In genomic region chr4:147498772-147499613, GRCm38 (mm10) we compare ENCODE assay signal across 7 mouse cellular contexts. TPM values are rescaled to one million over a fixed set of nuclear protein-coding genes. Genes with fewer than 3 reads are reported as not detected.
"Had no signal": no experiment of that assay in that cellular context is flagged by ENCODE, and none has a peak within 500 bp of the region (broad histone marks: within the 10 kb centered on the region; RNA-seq: fewer than 3 reads in every experiment).

No protein-coding gene starts in this region.

RNA-seq across cellular contexts. Expression of gene Zfp982, which starts 6.8 kb away (rescaled TPM):
- polyA plus RNA-seq: thymus, adult 2 months had no signal

RNA-seq across cellular contexts. Expression of gene Zfp985, which starts 54.1 kb away (rescaled TPM):
- total RNA-seq: layer of hippocampus, adult 18-20 months; layer of hippocampus, postnatal 14 days; left cerebral cortex, adult 8-10 months; left cerebral cortex, postnatal 4 days had no signal
- polyA plus RNA-seq: limb, embryonic 15.5 days; neural tube, embryonic 12.5 days; thymus, adult 2 months had no signal
